Mouse (Mus musculus): Measurements from ENCODE around the gene Cdk2ap2. TPM values are rescaled to one million over a fixed set of nuclear protein-coding genes. Genes with fewer than 3 reads are reported as not detected.
"Not testable (repeated sequence)": the region's sequence is repeated elsewhere in the genome, so short reads cannot be mapped to it uniquely, and the experiment has no call there.

The Cdk2ap2 gene
- total RNA-seq (2014; fragmentation: Nextera tagmentation) (36.6 and 40.9 TPM in 2 replicates), total RNA-seq (2017) (25.4 and 30.7 TPM in 2 replicates), polyA plus RNA-seq (2012) (59.9 and 60.2 TPM in 2 replicates)

DNA sequence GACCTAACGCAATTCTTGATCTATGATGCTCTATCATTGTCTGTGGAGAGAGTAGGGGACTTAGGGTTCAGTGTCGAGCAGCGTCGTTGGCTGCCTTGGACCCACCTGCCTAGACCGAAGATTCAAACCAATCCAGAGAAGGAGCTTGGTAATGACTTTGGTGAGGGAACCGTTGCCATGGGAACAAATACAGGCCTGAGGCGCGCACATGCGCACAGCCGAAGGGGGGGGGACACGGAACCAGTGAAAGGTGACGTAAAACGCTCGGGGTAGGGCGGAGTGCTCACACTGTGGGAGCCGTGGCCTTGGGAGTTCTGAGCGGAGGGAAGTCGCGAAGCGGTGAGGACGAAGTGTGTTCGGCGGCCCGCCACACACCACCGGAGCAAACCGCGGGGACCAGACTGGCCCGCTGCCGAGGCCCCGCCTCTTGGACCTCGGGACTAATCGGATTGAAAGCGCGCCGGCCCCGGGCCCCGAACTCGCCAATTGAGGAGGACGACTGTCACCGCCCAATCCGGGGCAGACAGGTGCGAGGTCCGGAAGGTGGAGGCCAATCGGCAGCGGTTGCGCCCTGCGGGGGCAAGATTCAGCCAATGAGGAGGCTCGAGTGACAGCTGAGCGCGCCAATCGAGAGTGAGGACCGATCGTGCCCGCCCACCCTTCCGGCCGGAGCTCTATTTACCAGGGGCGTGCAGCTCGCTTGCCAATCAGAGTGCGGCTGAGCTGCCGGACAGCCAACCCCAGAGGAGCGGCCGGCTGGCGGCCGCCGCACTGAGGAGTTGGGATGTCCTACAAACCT, at the start of gene Cdk2ap2:
Gene Cdk2ap2 (plus strand): TSS at position 541 of the 799 bp plus-strand sequence.
- ATAC-seq (ENCODE audit: extremely low read depth, insufficient number of reproducible peaks, low FRiP score, poor library complexity, severe bottlenecking) (peak; percentile 94), DNase-seq (ENCODE audit: low spot score) (peak; percentile 99)
- H3K4me3 ChIP-seq (ENCODE audit: low read depth, low read length): peak within 1 kb of the TSS; percentile 78
- H3K36me3 ChIP-seq (replicated peaks): peaks cover 25% of the 10 kb centered on the region
- TF ChIP-seq CTCF (IDR thresholded peaks at IDR 0.05; ENCODE audit: low read depth, low read length): no peak
- no peak for TF ChIP-seq TAL1 (conservative IDR thresholded peaks at IDR 0.05; ENCODE audit: low read depth, low read length)
- TF ChIP-seq GATA1 (IDR thresholded peaks at IDR 0.05; ENCODE audit: borderline replicate concordance, low read length): no peak
- TF ChIP-seq POLR2AphosphoS5 (IDR thresholded peaks at IDR 0.05; ENCODE audit: insufficient replicate concordance, low read depth, low read length): no peak
- TF ChIP-seq GATA2 (IDR thresholded peaks at IDR 0.05; ENCODE audit: borderline replicate concordance, low read depth, low read length): no peak
- peaks cover 15% of the 10 kb centered on the region for H3K27me3 ChIP-seq (ENCODE audit: insufficient read depth, low read length)
- peaks cover 60% of the 10 kb centered on the region for H3K4me1 ChIP-seq (ENCODE audit: insufficient read depth, low read depth, low read length)
- H3K9me3 ChIP-seq (replicated peaks): no peaks in the 10 kb centered on the region

DNA sequence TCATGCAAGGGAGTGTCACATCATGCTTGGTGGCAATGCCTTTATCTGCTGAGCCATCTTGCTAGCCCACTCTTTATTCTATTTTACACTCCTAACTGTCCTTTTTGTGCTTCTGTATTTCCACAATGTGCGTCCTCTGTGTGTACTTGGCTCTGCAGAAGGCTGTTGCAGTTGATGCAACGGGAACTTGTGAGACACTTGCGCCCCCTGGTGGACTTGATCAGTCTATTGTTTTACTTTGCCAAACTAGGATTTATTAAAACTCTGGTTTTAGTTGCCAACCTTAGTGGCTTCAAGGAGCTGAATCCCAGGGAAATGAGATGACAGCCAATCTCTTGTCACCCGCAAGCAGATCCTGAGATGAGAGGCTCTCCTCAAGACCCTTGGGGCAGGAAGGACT, 49.1 kb upstream of the Cdk2ap2 start:
- no peak for ATAC-seq (ENCODE audit: extremely low read depth, insufficient number of reproducible peaks, low FRiP score, poor library complexity, severe bottlenecking)
- TF ChIP-seq GATA2 (IDR thresholded peaks at IDR 0.05; ENCODE audit: borderline replicate concordance, low read depth, low read length) (no peak), POLR2AphosphoS5 (IDR thresholded peaks at IDR 0.05; ENCODE audit: insufficient replicate concordance, low read depth, low read length) (no peak), CTCF (IDR thresholded peaks at IDR 0.05; ENCODE audit: low read depth, low read length) (no peak; the same call in 1 of the 2 replicates), TAL1 (conservative IDR thresholded peaks at IDR 0.05; ENCODE audit: low read depth, low read length) (no peak), GATA1 (IDR thresholded peaks at IDR 0.05; ENCODE audit: borderline replicate concordance, low read length) (no peak)
- H3K4me3 ChIP-seq (ENCODE audit: low read depth, low read length): no peak overlapping the region
- peaks cover 31% of the 10 kb centered on the region for H3K9me3 ChIP-seq (replicated peaks)
- DNase-seq (ENCODE audit: low spot score): peak; percentile 38
- peaks cover 19% of the 10 kb centered on the region for H3K4me1 ChIP-seq (ENCODE audit: insufficient read depth, low read depth, low read length)
- H3K36me3 ChIP-seq (replicated peaks): no peaks in the 10 kb centered on the region
- H3K27me3 ChIP-seq (ENCODE audit: insufficient read depth, low read length): peaks cover 4% of the 10 kb centered on the region

GRCm38 (mm10) chr19:4049069-4049468, 47.9 kb upstream of the Cdk2ap2 start:
- H3K4me3 ChIP-seq (ENCODE audit: low read depth, low read length); H3K36me3 ChIP-seq (replicated peaks); DNase-seq (ENCODE audit: low spot score); H3K27me3 ChIP-seq (ENCODE audit: insufficient read depth, low read length); ATAC-seq (ENCODE audit: extremely low read depth, insufficient number of reproducible peaks, low FRiP score, poor library complexity, severe bottlenecking): not testable (repeated sequence)
- H3K9me3 ChIP-seq (replicated peaks): peaks cover 23% of the 10 kb centered on the region
- peaks cover 12% of the 10 kb centered on the region; the same call in 1 of the 2 replicates for H3K4me1 ChIP-seq (ENCODE audit: insufficient read depth, low read depth, low read length)

DNA sequence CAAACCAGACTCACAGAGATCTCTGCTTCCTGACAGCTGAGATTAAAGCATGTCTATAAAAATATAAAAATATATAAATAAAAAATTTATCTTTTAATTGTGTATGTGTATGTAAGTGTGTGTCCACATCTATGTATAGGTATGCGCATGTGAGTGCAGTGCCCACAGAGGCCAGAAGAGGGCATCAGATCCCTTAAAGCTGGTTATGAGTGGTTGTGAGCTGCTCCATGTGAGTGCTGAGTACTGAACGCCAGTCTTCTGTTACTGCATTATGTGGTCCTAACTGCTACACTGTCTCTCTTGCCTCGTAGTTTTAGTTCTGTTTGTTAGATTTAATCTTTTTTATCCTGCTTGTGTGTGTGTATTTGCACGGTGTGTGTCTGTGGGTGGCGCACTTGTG, 46.0 kb upstream of the Cdk2ap2 start:
- Histone ChIP-seq H3K27me3 (ENCODE audit: insufficient read depth, low read length) (peaks cover 7% of the 10 kb centered on the region), H3K4me3 (ENCODE audit: low read depth, low read length) (no peak overlapping the region), H3K36me3 (replicated peaks) (peaks cover 2% of the 10 kb centered on the region), H3K9me3 (replicated peaks) (peaks cover 8% of the 10 kb centered on the region), H3K4me1 (ENCODE audit: insufficient read depth, low read depth, low read length) (peaks cover 7% of the 10 kb centered on the region; the same call in 1 of the 2 replicates)
- DNase-seq (ENCODE audit: low spot score): no peak
- TF ChIP-seq POLR2AphosphoS5 (IDR thresholded peaks at IDR 0.05; ENCODE audit: insufficient replicate concordance, low read depth, low read length): no peak
- no peak for TF ChIP-seq GATA2 (IDR thresholded peaks at IDR 0.05; ENCODE audit: borderline replicate concordance, low read depth, low read length)
- TF ChIP-seq TAL1 (conservative IDR thresholded peaks at IDR 0.05; ENCODE audit: low read depth, low read length): no peak
- TF ChIP-seq GATA1 (IDR thresholded peaks at IDR 0.05; ENCODE audit: borderline replicate concordance, low read length): no peak
- TF ChIP-seq CTCF (IDR thresholded peaks at IDR 0.05; ENCODE audit: low read depth, low read length): no peak
- no peak for ATAC-seq (ENCODE audit: extremely low read depth, insufficient number of reproducible peaks, low FRiP score, poor library complexity, severe bottlenecking)

DNA sequence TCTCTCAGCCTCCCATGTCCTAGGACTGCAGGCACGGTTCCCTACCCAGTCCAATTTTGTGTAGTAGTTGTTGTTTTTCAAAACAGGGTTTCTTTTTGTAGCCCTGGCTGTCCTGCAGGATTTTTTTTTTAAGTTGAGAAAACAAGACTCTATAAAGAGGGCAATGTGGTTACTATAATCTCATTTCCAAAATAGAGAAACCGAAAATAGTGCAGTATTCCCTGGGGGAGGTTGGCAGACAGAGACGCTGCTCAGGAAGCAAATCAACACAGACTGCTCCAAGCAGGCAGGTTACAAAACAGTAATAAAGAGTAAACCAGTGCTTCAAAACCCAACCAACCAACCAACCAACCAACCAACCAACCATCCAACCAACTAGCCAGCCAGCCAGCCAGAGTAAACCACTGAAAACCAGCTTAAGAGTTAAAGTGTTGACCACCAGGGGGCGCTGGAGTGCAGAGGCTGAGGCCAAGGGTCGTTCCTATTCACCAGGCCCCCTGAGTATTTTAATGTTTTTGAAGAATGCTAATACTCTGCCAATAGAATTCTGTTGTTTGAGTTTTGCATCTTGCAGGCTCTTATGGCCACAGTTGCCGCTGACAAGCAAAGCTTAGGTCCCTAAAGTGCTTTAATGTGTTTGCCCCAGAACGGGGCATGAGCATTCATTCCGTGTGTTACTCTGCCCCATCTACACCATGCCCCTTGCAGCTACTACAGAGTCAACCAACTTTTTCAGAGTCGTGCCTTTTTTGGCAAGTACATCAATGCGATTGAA, 45.1 kb upstream of the Cdk2ap2 start:
- Histone ChIP-seq H3K27me3 (ENCODE audit: insufficient read depth, low read length) (peaks cover 7% of the 10 kb centered on the region), H3K4me3 (ENCODE audit: low read depth, low read length) (no peak overlapping the region), H3K4me1 (ENCODE audit: insufficient read depth, low read depth, low read length) (peaks cover 7% of the 10 kb centered on the region), H3K36me3 (replicated peaks) (peaks cover 5% of the 10 kb centered on the region), H3K9me3 (replicated peaks) (peaks cover 5% of the 10 kb centered on the region)
- DNase-seq (ENCODE audit: low spot score) (no peak), ATAC-seq (ENCODE audit: extremely low read depth, insufficient number of reproducible peaks, low FRiP score, poor library complexity, severe bottlenecking) (no peak)
- TF ChIP-seq TAL1 (conservative IDR thresholded peaks at IDR 0.05; ENCODE audit: low read depth, low read length) (no peak), CTCF (IDR thresholded peaks at IDR 0.05; ENCODE audit: low read depth, low read length) (peak; percentile 62), POLR2AphosphoS5 (IDR thresholded peaks at IDR 0.05; ENCODE audit: insufficient replicate concordance, low read depth, low read length) (no peak), GATA2 (IDR thresholded peaks at IDR 0.05; ENCODE audit: borderline replicate concordance, low read depth, low read length) (no peak)

DNA sequence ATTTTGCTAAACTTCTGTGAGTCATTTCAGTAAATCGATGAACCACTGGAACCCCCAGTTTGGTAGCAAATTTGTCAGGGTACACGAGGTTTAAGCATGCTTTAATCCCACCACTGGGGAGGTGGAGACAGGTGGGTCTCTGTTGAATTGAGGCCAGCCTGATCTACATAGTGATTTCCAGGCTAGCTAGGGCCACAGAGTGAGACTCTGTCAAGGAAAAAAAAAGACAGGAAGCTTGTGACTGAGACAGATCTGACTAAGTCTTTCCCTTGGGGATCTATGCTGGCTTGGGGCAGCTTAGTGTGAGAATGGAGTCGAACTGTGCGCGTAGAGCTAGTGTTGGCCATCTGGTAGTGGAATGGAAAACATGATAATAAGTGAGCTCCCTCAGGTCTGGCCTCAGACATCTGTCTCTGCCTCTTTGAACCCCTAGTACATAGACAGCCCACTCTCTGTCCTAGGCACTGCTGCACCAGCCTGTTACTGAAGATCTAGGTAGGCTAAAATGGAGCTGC, 44.4 kb upstream of the Cdk2ap2 start:
- no peak for ATAC-seq (ENCODE audit: extremely low read depth, insufficient number of reproducible peaks, low FRiP score, poor library complexity, severe bottlenecking)
- Histone ChIP-seq H3K36me3 (replicated peaks) (peaks cover 8% of the 10 kb centered on the region), H3K9me3 (replicated peaks) (peaks cover 5% of the 10 kb centered on the region), H3K4me1 (ENCODE audit: insufficient read depth, low read depth, low read length) (peaks cover 4% of the 10 kb centered on the region; the same call in 1 of the 2 replicates), H3K27me3 (ENCODE audit: insufficient read depth, low read length) (peaks cover 7% of the 10 kb centered on the region), H3K4me3 (ENCODE audit: low read depth, low read length) (no peak overlapping the region)
- TF ChIP-seq POLR2AphosphoS5 (IDR thresholded peaks at IDR 0.05; ENCODE audit: insufficient replicate concordance, low read depth, low read length) (no peak), GATA2 (IDR thresholded peaks at IDR 0.05; ENCODE audit: borderline replicate concordance, low read depth, low read length) (no peak), CTCF (IDR thresholded peaks at IDR 0.05; ENCODE audit: low read depth, low read length) (no peak), TAL1 (conservative IDR thresholded peaks at IDR 0.05; ENCODE audit: low read depth, low read length) (no peak), GATA1 (IDR thresholded peaks at IDR 0.05; ENCODE audit: borderline replicate concordance, low read length) (no peak)
- no peak for DNase-seq (ENCODE audit: low spot score)
